Mouse (Mus musculus) G1E (cell line): ENCODE data around the gene Dirc2. TPM values are rescaled to one million over a fixed set of nuclear protein-coding genes. Genes with fewer than 3 reads are reported as not detected.
A peak's percentile ranks its signal among the peaks of the same experiment; 100 is the strongest.

Experiments used
- ATAC-seq: 2 replicates; pipeline ENCODE4 v1.8.0; 2016; ENCODE audit warnings: mild to moderate bottlenecking; ENCODE audit not compliant: insufficient number of reproducible peaks, poor library complexity, low FRiP score, severe bottlenecking; ENCODE audit errors: extremely low read depth
- DNase-seq: peaks from one replicate; pipeline ENCODE4 v3.0.0; 2012; ENCODE audit warnings: low spot score
- H3K27me3 ChIP-seq: 2 replicates; pipeline ENCODE4 v1.6.1; 2012; ENCODE audit warnings: mild to moderate bottlenecking, low read length, inconsistent platforms; ENCODE audit not compliant: insufficient read depth
- H3K36me3 ChIP-seq: replicated peaks from 2 replicates; pipeline ENCODE3; 2012; ENCODE audit warnings: mild to moderate bottlenecking, inconsistent platforms
- H3K4me1 ChIP-seq: 2 replicates; pipeline ENCODE4 v1.6.1; 2012; ENCODE audit warnings: low read depth, low read length, inconsistent platforms, mixed read lengths; ENCODE audit not compliant: insufficient read depth
- H3K4me3 ChIP-seq: 2 replicates; pipeline ENCODE4 v1.5.1; 2012; ENCODE audit warnings: low read depth, mild to moderate bottlenecking, inconsistent platforms, low read length, moderate library complexity, mixed read lengths
- H3K9me3 ChIP-seq: replicated peaks from 2 replicates; pipeline ENCODE4 v1.6.1; 2012; ENCODE audit warnings: inconsistent platforms
- CTCF ChIP-seq: IDR thresholded peaks from 2 replicates; pipeline ENCODE4 v1.5.1; 2012; ENCODE audit warnings: low read depth, low read length, inconsistent platforms, mixed read lengths
- GATA1 ChIP-seq: IDR thresholded peaks from 2 replicates; pipeline ENCODE4 v1.6.1; 2012; ENCODE audit warnings: borderline replicate concordance, low read length, inconsistent platforms, mixed read lengths
- GATA2 ChIP-seq: IDR thresholded peaks from 2 replicates; pipeline ENCODE4 v1.6.1; 2012; ENCODE audit warnings: low read depth, low read length, inconsistent platforms, borderline replicate concordance
- POLR2AphosphoS5 ChIP-seq: IDR thresholded peaks from 2 replicates; pipeline ENCODE4 v1.6.1; 2012; ENCODE audit warnings: low read depth, low read length, inconsistent platforms; ENCODE audit not compliant: insufficient replicate concordance
- TAL1 ChIP-seq: conservative IDR thresholded peaks from 2 replicates; pipeline ENCODE4 v1.6.1; 2012; ENCODE audit warnings: low read depth, low read length, inconsistent platforms, mixed read lengths
- polyA plus RNA-seq: library from polyadenylated mRNA; stranded (reverse); fragments of >175 nt; gene quantifications from 2 replicates; pipeline ENCODE4 v1.2.3, GENCODE M21; 2012
- total RNA-seq, 2 experiments: library from RNA; stranded (forward) in 1 of 2; stranded (reverse) in 1 of 2; fragments of 200-1000 nt in 1 of 2; fragments of >200 nt in 1 of 2; fragmentation: Nextera tagmentation in 1 of 2; gene quantifications; 2 replicates each; pipeline ENCODE4 v1.2.3; 2014 to 2017

The Dirc2 gene
- total and polyA plus RNA-seq, 3 experiments = 3.3 to 23.5 (median 14.2) TPM

- Histone ChIP-seq H3K4me1 (peaks cover 45% of the 10 kb centered on the region), H3K4me3 (no peak overlapping the region), H3K27me3 (no peaks in the 10 kb centered on the region), H3K9me3 (no peaks in the 10 kb centered on the region), H3K36me3 (peaks cover 60% of the 10 kb centered on the region)
- TF ChIP-seq CTCF (no peak), GATA1 (no peak)
- ATAC-seq = peak; percentile 91
- peak; percentile 56 for DNase-seq
Observed at GRCm38 (mm10) chr16:35784134-35784725, 15.1 kb upstream of the Dirc2 start.

GRCm38 (mm10) chr16:35783207-35783573, 14.0 kb upstream of the Dirc2 start:
- H3K4me1 ChIP-seq = peaks cover 45% of the 10 kb centered on the region
- no peak for TF ChIP-seq POLR2AphosphoS5
- TF ChIP-seq TAL1 = no peak
- TF ChIP-seq CTCF = no peak
- no peak for TF ChIP-seq GATA2
- no peak for TF ChIP-seq GATA1
- DNase-seq (no peak), ATAC-seq (no peak)
- no peaks in the 10 kb centered on the region for H3K27me3 ChIP-seq
- H3K36me3 ChIP-seq = peaks cover 55% of the 10 kb centered on the region
- no peak overlapping the region for H3K4me3 ChIP-seq
- no peaks in the 10 kb centered on the region for H3K9me3 ChIP-seq

- no peak overlapping the region for H3K4me3 ChIP-seq
- peaks cover 55% of the 10 kb centered on the region for H3K36me3 ChIP-seq
- ATAC-seq (no peak), DNase-seq (no peak)
- no peak for TF ChIP-seq POLR2AphosphoS5
- no peak for TF ChIP-seq CTCF
- TF ChIP-seq GATA1 = no peak
- TF ChIP-seq GATA2 = no peak
- TF ChIP-seq TAL1 = no peak
- peaks cover 45% of the 10 kb centered on the region for H3K4me1 ChIP-seq
- no peaks in the 10 kb centered on the region for H3K27me3 ChIP-seq
- no peaks in the 10 kb centered on the region for H3K9me3 ChIP-seq
Observed at GRCm38 (mm10) chr16:35782451-35783206, 13.5 kb upstream of the Dirc2 start.

GRCm38 (mm10) chr16:35781651-35782050, 12.5 kb upstream of the Dirc2 start:
- DNase-seq = no peak

GRCm38 (mm10) chr16:35781096-35781495, 11.9 kb upstream of the Dirc2 start:
- ATAC-seq = no peak
- peaks cover 55% of the 10 kb centered on the region for H3K36me3 ChIP-seq
- DNase-seq = no peak
- no peak overlapping the region for H3K4me3 ChIP-seq
- peaks cover 47% of the 10 kb centered on the region for H3K4me1 ChIP-seq
- H3K9me3 ChIP-seq = no peaks in the 10 kb centered on the region
- TF ChIP-seq POLR2AphosphoS5 (no peak), TAL1 (no peak), GATA2 (no peak), CTCF (no peak), GATA1 (no peak)
- no peaks in the 10 kb centered on the region for H3K27me3 ChIP-seq

More at GRCm38 (mm10) chr16:35781651-35782050, 12.5 kb upstream of the Dirc2 start:
- TF ChIP-seq GATA1 = no peak
- TF ChIP-seq GATA2 = no peak
- no peak for TF ChIP-seq TAL1
- no peak for TF ChIP-seq CTCF
- TF ChIP-seq POLR2AphosphoS5 = no peak
- Histone ChIP-seq H3K4me1 (peaks cover 42% of the 10 kb centered on the region), H3K9me3 (no peaks in the 10 kb centered on the region), H3K27me3 (no peaks in the 10 kb centered on the region), H3K4me3 (no peak overlapping the region), H3K36me3 (peaks cover 51% of the 10 kb centered on the region)
- no peak for ATAC-seq

GRCm38 (mm10) chr16:35779681-35780080, 10.5 kb upstream of the Dirc2 start:
- Histone ChIP-seq H3K36me3 (peaks cover 58% of the 10 kb centered on the region), H3K4me3 (no peak overlapping the region), H3K27me3 (no peaks in the 10 kb centered on the region), H3K9me3 (no peaks in the 10 kb centered on the region), H3K4me1 (peaks cover 52% of the 10 kb centered on the region)
- ATAC-seq = no peak
- no peak for TF ChIP-seq GATA2
- no peak for TF ChIP-seq POLR2AphosphoS5
- no peak for TF ChIP-seq TAL1
- no peak for TF ChIP-seq CTCF
- TF ChIP-seq GATA1 = no peak
- no peak for DNase-seq
